Mouse (Mus musculus) embryonic facial prominence, embryonic 13.5 days (tissue): ENCODE results near the gene Olah. TPM values are rescaled to one million over a fixed set of nuclear protein-coding genes. Genes with fewer than 3 reads are reported as not detected.
A peak's percentile ranks its signal among the peaks of the same experiment; 100 is the strongest.
"Not testable (repeated sequence)": the region's sequence is repeated elsewhere in the genome, so short reads cannot be mapped to it uniquely, and the experiment has no call there.

Experiments
- ATAC-seq: fragments of 200-750 bp; cut with Nextera tagmentation; 2 replicates; pipeline ENCODE4 v1.8.0; 2017; ENCODE audit warnings: low read depth; ENCODE audit not compliant: insufficient number of reproducible peaks, insufficient read depth, low FRiP score, low TSS enrichment
- H3K27ac ChIP-seq: fragments of 300-500 bp; sonication (generic); 2 replicates; pipeline ENCODE4 v1.5.1; 2015; ENCODE audit warnings: moderate library complexity, mild to moderate bottlenecking, inconsistent platforms
- H3K27me3 ChIP-seq: fragments of 300-500 bp; sonication (generic); 2 replicates; pipeline ENCODE4 v1.6.1; 2015; ENCODE audit warnings: mild to moderate bottlenecking, inconsistent platforms
- H3K36me3 ChIP-seq: fragments of 300-500 bp; sonication (generic); 2 replicates; pipeline ENCODE4 v1.6.1; 2015; ENCODE audit warnings: mild to moderate bottlenecking, inconsistent platforms
- H3K4me1 ChIP-seq: fragments of 300-500 bp; sonication (generic); 2 replicates; pipeline ENCODE4 v1.6.1; 2015; ENCODE audit warnings: inconsistent platforms
- H3K4me2 ChIP-seq: fragments of 300-500 bp; sonication (generic); 2 replicates; pipeline ENCODE4 v1.6.1; 2015; ENCODE audit warnings: moderate library complexity, mild to moderate bottlenecking, inconsistent platforms
- H3K4me3 ChIP-seq: fragments of 300-500 bp; sonication (generic); 2 replicates; pipeline ENCODE4 v1.5.1; 2015; ENCODE audit warnings: mild to moderate bottlenecking, inconsistent platforms
- H3K9ac ChIP-seq: fragments of 300-500 bp; sonication (generic); 2 replicates; pipeline ENCODE4 v1.6.1; 2015; ENCODE audit warnings: mild to moderate bottlenecking, inconsistent platforms
- H3K9me3 ChIP-seq: fragments of 300-500 bp; sonication (generic); 2 replicates; pipeline ENCODE4 v1.6.1; 2016; ENCODE audit warnings: inconsistent platforms
- WGBS: fragments of 180-500 bp; shearing (Covaris S2); methylation state at CpG from one replicate; pipeline ENCODE4 v1.1.7; 2015; ENCODE audit warnings: mixed read lengths; 5-methylcytosine and 5-hydroxymethylcytosine counted together
- polyA plus RNA-seq: library from polyadenylated mRNA; unstranded; fragments of >200 nt; fragmentation: Nextera tagmentation; extraction: Ambion mirVana; gene quantifications from 2 replicates; pipeline ENCODE4 v1.2.1, GENCODE M21; 2015

Olah gene
- 0.17 TPM in 1 of 2 replicates, not detected in the other for polyA plus RNA-seq

DNA sequence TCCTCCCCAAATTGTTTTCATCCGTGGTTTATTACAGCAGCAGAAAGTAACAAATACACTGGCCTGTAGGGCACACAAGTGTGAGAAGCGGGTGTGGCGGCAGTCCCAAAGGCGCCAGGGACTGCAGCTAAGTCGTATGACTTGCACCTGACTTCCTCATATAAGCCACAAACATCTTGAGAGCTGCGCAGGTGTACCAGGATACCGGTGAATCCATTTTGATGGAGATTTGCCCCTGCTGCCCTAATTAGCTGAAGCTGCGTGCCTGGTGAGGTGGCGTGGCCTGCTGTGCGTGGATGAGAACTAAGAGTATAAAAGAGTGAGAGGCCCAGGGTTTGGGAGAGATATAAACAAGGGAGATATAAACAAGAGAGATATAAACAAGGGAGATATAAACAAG lies at the start of gene Olah:
Gene Olah (minus strand): TSS at position 101 of the 400 bp plus-strand sequence.
- not testable (repeated sequence) for H3K4me3 ChIP-seq, H3K27ac ChIP-seq, H3K9me3 ChIP-seq, H3K9ac ChIP-seq, H3K4me2 ChIP-seq, ATAC-seq, H3K36me3 ChIP-seq, H3K27me3 ChIP-seq, H3K4me1 ChIP-seq
- WGBS: 63% methylated on average over 10 of the region's 10 CpGs

DNA sequence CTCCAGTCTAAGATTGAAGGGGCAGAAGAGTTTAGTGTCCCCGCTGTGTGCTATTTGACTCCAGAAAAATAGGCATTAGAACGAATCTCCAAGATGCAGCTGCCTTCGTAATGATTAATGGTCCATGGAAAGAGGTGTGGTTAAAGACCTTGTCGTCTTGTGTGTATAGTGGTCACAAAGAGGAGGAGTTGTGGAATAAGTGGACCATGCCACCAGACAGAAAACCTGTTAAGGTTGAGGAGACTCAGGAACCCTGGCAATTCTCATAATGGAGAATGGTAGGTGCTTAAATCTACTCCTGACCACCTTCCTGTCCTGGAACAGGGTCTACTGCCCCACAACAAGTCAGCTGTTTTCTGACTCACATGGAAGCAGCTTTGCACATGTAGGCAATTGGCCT lies 49.0 kb upstream of the Olah start:
- no peaks in the 10 kb centered on the region for H3K4me1 ChIP-seq
- WGBS: 89% methylated on average over 4 of the region's 4 CpGs

GRCm38 (mm10) chr2:3444206-3444605 lies 47.2 kb upstream of the Olah start:
- no peaks in the 10 kb centered on the region for H3K9me3 ChIP-seq
- H3K36me3 ChIP-seq: peaks cover 7% of the 10 kb centered on the region; the same call in 1 of the 2 replicates
- no peak overlapping the region for H3K4me2 ChIP-seq
- H3K9ac ChIP-seq: no peak overlapping the region
- no peak; the same call in 1 of the 2 replicates for ATAC-seq
- H3K4me3 ChIP-seq: no peak overlapping the region
- no peaks in the 10 kb centered on the region for H3K4me1 ChIP-seq
- H3K27ac ChIP-seq: no peak overlapping the region
- H3K27me3 ChIP-seq: no peaks in the 10 kb centered on the region
- 73% methylated on average over 7 of the region's 7 CpGs for WGBS

More for the DNA sequence above, 49.0 kb upstream of the Olah start:
- H3K27me3 ChIP-seq: no peaks in the 10 kb centered on the region
- no peak for ATAC-seq
- H3K9me3 ChIP-seq: no peaks in the 10 kb centered on the region
- H3K27ac ChIP-seq: no peak overlapping the region
- H3K4me2 ChIP-seq: no peak overlapping the region
- H3K36me3 ChIP-seq: peaks cover 7% of the 10 kb centered on the region; the same call in 1 of the 2 replicates
- no peak overlapping the region for H3K9ac ChIP-seq
- no peak overlapping the region for H3K4me3 ChIP-seq

GRCm38 (mm10) chr2:3437956-3438355 lies 40.9 kb upstream of the Olah start:
- 38% methylated on average over 7 of the region's 7 CpGs for WGBS

DNA sequence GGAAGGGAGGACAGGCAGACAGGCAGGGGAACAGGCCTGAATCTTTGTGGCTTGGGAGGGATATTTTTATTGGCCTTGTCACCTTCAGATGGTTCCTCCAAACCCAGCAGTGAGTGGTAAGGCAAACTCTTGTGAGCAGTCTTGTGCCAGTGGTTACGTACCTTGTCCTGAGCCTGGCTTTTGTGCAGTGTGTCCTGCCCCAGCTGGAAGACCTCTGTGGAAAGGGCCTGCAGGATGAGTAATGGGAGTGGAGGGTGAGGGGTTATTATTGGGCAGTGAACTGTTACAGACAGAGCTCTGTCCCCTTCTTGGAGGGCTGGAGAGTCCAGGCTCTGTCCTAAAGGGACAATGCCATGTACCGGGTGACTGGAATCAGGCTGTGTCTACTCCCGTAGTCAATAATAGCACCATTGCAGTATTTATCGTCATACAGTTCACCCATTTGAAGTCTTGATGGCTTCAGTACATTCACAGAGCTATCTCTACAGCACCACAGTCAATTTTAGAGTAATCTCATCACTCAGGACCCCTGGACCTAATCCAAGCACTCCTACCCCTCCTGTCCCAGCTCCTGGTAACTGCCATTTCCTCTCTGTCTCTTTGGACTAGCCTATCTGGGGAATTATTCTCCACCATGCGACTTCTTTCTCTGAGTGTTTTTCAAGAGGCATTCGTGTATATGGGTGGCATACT lies 38.5 kb upstream of the Olah start:
- Histone ChIP-seq H3K4me3 (no peak overlapping the region), H3K27ac (no peak overlapping the region), H3K36me3 (0 out of 2 replicates have a peak, but pooled peaks cover 5% of the 10 kb centered on the region), H3K27me3 (no peaks in the 10 kb centered on the region), H3K9ac (no peak overlapping the region), H3K4me1 (no peaks in the 10 kb centered on the region), H3K4me2 (no peak overlapping the region), H3K9me3 (no peaks in the 10 kb centered on the region)
- 90% methylated on average over 6 of the region's 6 CpGs for WGBS
- no peak for ATAC-seq

More at GRCm38 (mm10) chr2:3437956-3438355, 40.9 kb upstream of the Olah start:
- Histone ChIP-seq H3K27ac (no peak overlapping the region), H3K36me3 (no peaks in the 10 kb centered on the region), H3K4me1 (no peaks in the 10 kb centered on the region), H3K4me2 (no peak overlapping the region), H3K27me3 (no peaks in the 10 kb centered on the region), H3K9ac (no peak overlapping the region), H3K9me3 (no peaks in the 10 kb centered on the region), H3K4me3 (no peak overlapping the region)
- no peak for ATAC-seq

GRCm38 (mm10) chr2:3430956-3431355 lies 33.9 kb upstream of the Olah start:
- ATAC-seq: no peak
- Histone ChIP-seq H3K4me3 (no peak overlapping the region), H3K27me3 (no peaks in the 10 kb centered on the region), H3K27ac (no peak overlapping the region), H3K36me3 (0 out of 2 replicates have a peak, but pooled peaks cover 5% of the 10 kb centered on the region), H3K4me1 (no peaks in the 10 kb centered on the region), H3K9me3 (no peaks in the 10 kb centered on the region), H3K9ac (no peak overlapping the region), H3K4me2 (no peak overlapping the region)
- WGBS: 64% methylated on average over 9 of the region's 9 CpGs

DNA sequence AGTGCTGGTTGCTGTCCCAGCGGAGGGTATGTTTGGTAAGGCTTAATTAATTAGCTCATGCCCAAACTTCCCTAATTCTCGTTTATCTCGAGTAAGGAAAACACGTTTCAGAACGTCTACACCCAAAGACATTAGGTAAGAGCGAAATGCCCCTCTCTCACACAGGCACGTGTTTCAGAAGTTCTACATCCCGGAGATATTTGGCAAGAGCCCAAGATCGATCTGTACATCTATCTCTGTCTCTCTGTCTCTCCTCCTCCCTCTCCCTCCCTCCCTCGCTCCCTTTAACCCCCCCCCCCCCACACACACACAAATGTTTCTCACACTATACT lies 27.5 kb upstream of the Olah start:
- peak overlapping the region; percentile 65 for H3K9ac ChIP-seq

DNA sequence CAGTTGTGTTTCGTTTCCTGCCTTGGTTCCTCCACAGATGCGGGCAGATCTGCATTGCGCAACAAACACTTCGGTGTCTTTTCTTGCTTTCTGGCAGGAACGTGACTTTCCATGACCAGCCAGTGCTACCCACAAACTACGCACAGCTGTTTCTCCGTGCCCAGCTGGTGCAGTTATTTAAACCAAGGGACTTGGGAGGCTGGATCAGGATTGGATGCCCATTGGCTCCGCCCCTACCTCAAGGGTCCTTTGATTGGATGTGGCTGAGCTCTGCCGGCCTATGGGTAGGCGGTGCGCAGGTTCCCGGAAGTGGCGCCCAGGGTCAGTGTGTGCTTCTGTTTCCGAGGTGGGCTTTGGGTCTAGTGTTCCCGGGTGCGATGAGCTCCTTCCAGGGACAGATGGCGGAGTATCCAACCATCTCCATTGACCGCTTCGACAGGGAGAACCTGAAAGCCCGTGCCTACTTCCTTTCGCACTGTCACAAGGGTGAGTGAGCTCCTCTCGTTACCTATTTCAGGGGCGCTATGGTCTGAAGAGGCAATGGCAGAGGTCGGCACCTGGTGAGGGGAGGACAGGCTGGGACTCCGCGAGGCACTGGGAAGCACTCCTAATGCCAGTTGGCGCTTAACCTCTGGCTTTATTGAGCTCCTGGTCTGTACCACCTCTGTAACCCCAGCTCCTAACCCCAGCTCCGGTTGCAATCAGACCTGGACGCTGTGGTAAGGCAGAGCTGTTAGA lies 27.0 kb upstream of the Olah start, which contains the start of gene Dclre1c:
Gene Dclre1c (plus strand): TSS at position 291 of the 738 bp plus-strand sequence.
- Histone ChIP-seq H3K27ac (no peak within 1 kb of the TSS), H3K36me3 (no peaks in the 10 kb centered on the region), H3K4me2 (peak within 1 kb of the TSS; percentile 88), H3K4me3 (peak within 1 kb of the TSS; percentile 72), H3K4me1 (peaks cover 12% of the 10 kb centered on the region), H3K9ac (peak within 1 kb of the TSS; percentile 65), H3K27me3 (no peaks in the 10 kb centered on the region), H3K9me3 (no peaks in the 10 kb centered on the region)
- ATAC-seq: peak; percentile 97
- under 1% methylated on average over 29 of the region's 29 CpGs for WGBS

More for the DNA sequence above, 27.5 kb upstream of the Olah start:
- no peaks in the 10 kb centered on the region for H3K27me3 ChIP-seq
- ATAC-seq: no peak
- H3K36me3 ChIP-seq: no peaks in the 10 kb centered on the region
- peaks cover 12% of the 10 kb centered on the region for H3K4me1 ChIP-seq
- WGBS: 13% methylated on average over 10 of the region's 10 CpGs
- H3K4me2 ChIP-seq: peak overlapping the region; percentile 88
- no peaks in the 10 kb centered on the region for H3K9me3 ChIP-seq
- H3K4me3 ChIP-seq: peak overlapping the region; percentile 72
- H3K27ac ChIP-seq: no peak overlapping the region

GRCm38 (mm10) chr2:3422548-3422947 lies 25.5 kb upstream of the Olah start, which contains the start of gene Meig1:
TSS of gene Meig1 (minus strand) at chr2:3422648.
- Histone ChIP-seq H3K4me2 (peak within 1 kb of the TSS; percentile 88; the same call in 1 of the 2 replicates), H3K9ac (no peak within 1 kb of the TSS), H3K36me3 (no peaks in the 10 kb centered on the region), H3K9me3 (no peaks in the 10 kb centered on the region), H3K4me3 (no peak within 1 kb of the TSS), H3K4me1 (peaks cover 18% of the 10 kb centered on the region), H3K27me3 (peaks cover 9% of the 10 kb centered on the region; the same call in 1 of the 2 replicates), H3K27ac (no peak within 1 kb of the TSS)
- WGBS: 64% methylated on average over 3 of the region's 3 CpGs
- ATAC-seq: no peak

DNA sequence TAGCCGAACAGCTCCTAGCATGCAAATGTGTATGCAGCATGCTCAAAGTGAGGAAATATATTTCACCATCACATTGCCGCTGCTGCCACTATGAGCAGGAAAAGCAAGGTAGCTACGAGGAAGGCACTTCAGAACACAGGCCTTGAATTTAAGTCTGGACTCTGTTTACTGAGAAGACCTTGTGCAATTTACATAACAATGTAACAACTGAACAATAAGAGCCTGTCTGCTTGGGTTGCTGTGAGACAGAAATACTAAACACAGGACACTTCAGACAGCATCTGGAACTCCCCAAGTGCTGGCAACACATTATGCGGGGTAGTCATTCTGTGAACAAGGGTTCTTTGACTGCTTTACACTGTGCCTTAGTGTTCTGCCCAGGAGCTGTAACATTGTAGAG lies 23.1 kb upstream of the Olah start:
- no peak overlapping the region for H3K9ac ChIP-seq
- no peak for ATAC-seq
- no peak overlapping the region for H3K4me3 ChIP-seq
- no peak overlapping the region for H3K4me2 ChIP-seq
- H3K27ac ChIP-seq: no peak overlapping the region
- peaks cover 18% of the 10 kb centered on the region for H3K4me1 ChIP-seq
- no peaks in the 10 kb centered on the region for H3K36me3 ChIP-seq
- no peaks in the 10 kb centered on the region for H3K9me3 ChIP-seq
- 53% methylated on average over 4 of the region's 4 CpGs for WGBS
- peaks cover 18% of the 10 kb centered on the region; the same call in 1 of the 2 replicates for H3K27me3 ChIP-seq

GRCm38 (mm10) chr2:3418883-3419431 lies 21.9 kb upstream of the Olah start:
- H3K36me3 ChIP-seq: no peaks in the 10 kb centered on the region
- peaks cover 10% of the 10 kb centered on the region; the same call in 1 of the 2 replicates for H3K4me1 ChIP-seq
- H3K4me3 ChIP-seq: peak overlapping the region; percentile 62
- WGBS: 2% methylated on average over 38 of the region's 38 CpGs
- no peaks in the 10 kb centered on the region for H3K9me3 ChIP-seq
- peak overlapping the region; percentile 59; the same call in 1 of the 2 replicates for H3K9ac ChIP-seq
- peak overlapping the region; percentile 69 for H3K4me2 ChIP-seq
- peaks cover 18% of the 10 kb centered on the region; the same call in 1 of the 2 replicates for H3K27me3 ChIP-seq
- peak; percentile 93 for ATAC-seq
- no peak overlapping the region for H3K27ac ChIP-seq
